Mouse (Mus musculus) lung, postnatal 36 days (tissue): ENCODE results near the gene Leng1.

Experiments
- DNase-seq: peaks from one replicate; pipeline ENCODE4 v3.0.0; 2022; ENCODE audit warnings: mixed read lengths

The Leng1 gene

DNA sequence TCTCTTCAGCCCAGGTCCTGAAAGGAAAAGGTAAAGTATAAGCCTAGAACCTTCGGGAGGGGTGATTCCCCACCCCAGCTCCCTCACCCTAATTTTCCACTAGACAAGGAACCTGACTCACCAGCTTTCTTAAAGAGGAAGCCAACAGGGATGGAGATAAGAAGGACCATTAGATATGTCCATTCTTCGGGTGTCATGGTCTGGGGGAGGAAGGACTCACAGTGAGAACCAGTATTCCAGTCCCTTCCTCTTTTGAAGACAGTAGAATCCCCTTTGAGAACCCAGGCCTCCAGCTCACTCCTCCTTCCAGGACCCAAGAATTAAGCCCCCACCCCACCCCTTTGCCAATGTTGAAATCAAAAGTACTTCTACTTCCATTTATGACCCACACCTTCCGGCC is 26.3 kb upstream of the Leng1 start:
- DNase-seq = no peak

DNA sequence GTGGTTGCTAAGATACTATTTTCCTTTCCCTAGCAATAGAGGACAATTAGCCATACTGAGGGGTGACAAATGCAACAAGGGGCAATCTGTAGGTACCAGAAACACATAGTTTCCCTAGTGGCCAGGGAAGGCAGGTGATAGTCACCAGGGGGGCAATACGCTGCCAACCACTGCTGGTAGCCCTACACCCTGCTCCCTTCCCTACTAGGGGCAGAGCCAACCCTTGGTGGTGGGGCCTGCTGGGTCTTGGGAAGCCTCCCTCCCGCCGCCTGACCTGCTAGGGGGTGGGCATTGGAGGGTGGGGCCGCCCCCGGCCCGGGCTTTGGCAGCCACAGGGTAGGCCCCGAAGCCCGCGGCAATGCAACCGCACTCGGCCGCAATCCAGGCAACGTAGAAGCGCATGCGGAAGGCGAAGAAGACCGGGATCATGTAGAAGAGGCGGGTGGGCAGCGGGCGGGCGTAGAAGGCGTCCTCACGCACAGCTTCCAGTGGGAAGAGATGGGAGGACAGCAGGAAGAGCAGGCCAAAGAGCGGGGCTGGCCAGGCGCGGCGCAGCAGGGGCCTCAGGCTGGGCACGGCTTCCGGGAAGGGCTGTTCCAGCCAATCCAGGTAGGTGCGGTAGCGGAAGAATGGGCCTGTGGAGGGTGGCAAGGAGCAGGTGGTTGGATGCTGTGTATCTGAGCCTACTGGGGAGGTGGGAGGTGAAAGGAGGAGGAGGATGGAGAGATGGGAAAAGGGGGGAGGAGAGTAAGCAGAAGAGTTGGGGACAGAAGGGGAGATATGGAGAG is 20.0 kb upstream of the Leng1 start:
- DNase-seq = no peak

DNA sequence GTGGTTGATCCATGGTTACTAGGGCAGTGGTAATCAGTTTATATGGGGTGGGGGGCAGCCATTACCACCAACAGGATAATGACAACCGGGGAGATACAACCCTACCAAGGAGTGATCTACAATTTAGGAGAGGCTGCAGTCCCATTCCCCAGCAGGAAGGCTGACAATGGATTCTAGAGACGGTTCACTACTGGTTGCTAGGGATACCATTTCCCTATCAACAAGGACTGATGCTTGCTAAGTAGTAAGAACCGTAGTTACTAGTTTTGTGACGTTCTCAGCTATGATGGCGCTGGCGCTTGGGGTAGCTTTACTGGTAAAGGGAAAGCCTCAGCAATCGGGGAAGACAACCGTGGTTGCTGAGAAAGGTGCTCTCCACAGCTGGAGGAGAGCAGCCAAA is 19.1 kb upstream of the Leng1 start:
- no peak for DNase-seq

DNA sequence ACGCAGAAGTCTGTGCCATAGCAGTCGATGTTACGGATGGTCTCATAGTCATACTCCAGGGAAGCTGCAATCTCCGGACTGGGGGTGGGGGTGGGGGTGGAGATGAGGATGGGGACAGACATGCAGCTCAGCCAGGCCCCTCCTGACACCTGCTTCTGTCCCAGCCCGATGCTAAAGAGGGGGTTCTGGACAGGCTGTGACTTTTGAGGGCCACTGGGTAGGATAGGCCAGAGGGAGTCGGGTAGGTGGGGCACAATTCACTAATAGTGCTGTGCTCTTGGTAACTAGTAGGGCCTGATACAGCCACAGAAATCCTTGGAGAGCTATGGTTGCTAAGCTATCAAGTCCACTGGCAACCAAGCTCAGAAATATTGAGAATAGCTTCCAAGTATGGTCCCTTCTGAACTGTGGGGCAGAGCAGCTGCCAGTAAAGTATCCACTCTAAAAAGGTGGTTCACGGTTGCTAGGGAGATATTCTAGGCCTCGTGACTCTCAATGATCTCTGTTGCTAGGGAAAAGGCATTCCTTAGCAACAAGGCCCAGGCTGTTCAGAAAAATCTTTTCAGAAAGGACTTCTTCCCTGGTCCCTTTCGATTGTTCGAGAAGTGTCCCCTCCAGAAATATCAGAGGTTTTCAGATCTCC is 18.4 kb upstream of the Leng1 start:
- no peak for DNase-seq

DNA sequence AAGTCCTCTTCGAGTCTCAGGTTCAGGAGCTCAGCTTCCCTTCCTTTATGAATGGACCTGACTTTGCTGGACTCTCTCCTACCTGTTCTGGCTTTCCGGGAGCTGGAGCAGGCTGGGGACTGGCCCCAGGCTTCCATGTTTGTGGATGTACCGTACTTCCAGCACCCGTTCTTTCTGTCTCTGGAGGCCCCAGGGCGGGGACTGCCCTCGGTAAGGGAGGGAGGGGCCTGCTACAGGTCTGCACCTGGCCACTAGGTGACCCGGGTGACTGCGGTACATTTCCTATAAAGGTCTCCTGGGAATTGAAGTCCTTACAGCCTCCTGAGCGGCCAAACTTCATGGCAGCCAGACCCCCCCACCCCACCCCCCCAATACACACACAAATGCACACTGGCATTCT is 11.7 kb upstream of the Leng1 start, which contains the start of gene Tmc4:
TSS of gene Tmc4 (minus strand) at position 212 of the 400 bp plus-strand sequence.
- peak; percentile 80 for DNase-seq

DNA sequence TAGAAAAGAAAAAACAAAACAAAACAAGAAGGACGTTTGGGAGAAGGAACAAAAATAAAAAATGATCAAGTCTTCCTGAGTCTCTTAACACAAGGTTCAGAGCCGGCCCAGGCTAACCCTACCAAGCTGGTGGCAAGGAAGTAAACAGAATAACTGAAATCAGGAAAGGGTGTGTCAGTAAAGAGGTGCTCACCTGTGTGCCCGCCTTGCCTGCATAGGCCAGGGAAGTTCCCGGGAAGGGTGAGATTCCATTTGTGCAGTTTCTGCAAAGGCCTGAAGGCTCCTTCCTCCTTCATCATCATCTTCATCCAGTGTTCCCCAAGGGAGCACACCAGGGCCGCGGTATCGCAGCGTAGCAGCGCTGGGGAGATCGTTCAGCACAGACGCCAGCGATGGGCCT is 10.7 kb upstream of the Leng1 start:
- no peak for DNase-seq

DNA sequence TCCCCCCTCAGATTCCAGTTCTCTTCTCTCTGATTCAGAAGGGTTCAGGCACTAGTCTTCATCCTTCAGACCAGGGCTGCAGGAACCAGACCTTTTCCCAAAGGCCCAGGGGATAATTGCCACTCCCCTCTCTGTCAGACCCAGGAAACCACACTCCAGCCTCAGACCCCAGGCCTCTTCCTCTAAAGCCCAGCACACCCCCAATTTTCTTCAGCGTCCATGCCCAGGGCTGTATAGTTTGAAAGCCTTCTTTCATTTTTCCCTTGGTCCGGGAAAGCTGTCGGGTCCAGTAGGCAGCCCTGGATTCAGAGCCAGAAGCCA is 9.5 kb upstream of the Leng1 start:
- no peak for DNase-seq

DNA sequence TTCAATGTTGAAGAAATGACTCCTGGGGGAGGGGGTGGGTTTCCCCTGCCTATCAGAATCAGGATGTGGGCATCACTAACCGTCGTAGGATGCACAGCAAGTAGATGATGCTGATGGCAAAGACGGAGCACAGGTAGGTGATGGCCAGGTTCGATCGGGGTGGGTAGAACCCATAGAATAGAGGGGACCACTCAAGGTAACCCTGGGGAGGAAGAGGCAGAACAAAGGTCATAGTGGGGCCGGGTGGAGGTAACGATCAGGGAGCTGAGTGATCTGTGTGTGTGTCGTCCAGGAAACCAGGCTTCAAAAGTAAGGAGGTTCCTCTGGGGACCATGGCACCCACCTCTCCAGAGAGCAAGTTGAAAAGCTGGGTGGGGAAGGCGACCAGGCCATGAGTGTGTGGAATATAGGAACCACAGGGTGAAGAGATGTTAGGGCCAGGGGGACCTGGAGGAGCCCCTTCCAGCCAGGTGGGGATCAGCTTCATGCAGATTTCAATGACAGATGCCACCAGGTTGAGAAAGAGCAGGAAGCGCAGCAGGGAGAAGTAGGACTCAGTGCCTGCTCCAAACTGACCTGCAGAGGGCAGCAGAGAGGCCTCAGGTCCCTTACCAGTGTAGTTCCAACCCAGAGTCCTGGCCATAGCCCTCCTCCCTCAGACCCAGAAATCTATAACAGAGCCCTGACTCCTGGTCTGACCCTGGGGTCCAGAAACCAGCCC is 9.0 kb upstream of the Leng1 start:
- DNase-seq = peak; percentile 93

DNA sequence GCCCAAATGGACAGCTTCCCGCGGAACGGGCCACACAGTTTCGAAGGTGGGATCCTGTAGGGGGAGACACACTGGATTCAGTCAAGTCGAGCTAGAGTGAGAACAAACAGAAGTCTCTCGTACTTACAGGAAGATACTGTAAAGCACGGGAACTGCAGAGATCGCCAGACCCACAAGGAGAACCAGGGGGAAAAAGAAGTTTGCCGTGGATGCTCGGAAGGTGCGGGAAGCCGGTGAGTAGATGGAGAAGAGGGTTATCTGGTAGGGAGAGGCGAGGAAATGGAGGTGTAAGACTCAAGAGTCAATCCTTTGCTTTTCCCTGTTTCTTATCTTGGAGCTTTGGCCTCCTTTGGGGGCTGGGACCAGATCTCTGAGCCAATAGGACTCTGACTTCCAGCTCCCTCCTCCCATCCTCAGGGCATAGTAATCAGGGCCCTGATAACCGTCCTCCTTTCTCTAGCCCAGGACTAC is 1.3 kb upstream of the Leng1 start:
- DNase-seq = peak; percentile 28

DNA sequence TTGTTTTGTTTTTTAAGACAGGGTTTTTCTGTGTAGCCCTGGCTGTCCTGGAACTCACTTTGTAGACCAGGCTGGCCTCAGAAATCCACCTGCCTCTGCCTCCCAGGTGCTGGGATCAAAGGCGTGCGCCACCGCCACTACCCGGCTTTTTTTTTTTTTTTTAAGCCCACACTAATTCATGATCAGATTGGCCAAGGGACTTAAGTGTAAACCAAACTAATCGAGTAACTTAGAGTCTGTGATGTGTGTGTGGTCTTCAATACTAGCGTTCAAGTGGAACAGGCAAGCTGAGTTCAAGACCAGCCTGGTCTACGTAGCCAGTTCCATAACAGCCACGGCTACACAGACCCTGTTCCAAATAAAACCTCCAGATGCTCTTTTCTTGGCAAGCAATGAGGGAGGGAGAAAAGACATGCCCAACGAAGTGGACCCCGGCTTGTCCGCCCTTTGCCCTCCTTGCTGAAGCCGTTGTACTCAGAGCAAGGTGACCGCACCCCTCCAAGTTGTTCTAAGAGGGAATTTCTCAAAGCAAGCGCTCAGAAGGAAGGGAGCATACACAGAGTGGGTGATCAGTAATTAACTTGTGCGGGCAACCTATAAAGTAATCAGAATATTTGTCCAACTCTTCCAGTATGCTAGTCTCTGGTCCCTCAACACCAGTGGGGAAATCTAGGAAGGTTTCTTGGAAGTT is 971 bp downstream of the Leng1 start:
- peak; percentile 17 for DNase-seq

DNA sequence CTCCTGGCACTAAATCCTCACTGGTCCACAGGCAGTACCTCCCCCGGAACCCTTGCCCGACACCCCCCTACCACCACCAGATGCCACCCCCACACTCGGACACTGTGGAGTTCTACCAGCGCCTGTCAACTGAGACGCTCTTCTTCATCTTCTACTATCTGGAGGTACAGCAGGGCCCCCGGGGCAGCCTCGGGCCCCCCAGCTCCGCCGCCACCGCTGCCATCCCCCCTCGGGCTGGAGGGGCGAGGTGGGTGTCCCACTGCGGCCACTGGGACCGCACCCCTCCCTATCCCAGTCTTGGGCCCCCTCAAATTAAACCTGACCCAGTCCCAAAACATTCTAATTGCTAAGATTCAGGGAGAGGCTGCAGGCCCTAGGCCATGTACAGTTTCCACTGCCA is 7.1 kb downstream of the Leng1 start:
- DNase-seq = no peak

DNA sequence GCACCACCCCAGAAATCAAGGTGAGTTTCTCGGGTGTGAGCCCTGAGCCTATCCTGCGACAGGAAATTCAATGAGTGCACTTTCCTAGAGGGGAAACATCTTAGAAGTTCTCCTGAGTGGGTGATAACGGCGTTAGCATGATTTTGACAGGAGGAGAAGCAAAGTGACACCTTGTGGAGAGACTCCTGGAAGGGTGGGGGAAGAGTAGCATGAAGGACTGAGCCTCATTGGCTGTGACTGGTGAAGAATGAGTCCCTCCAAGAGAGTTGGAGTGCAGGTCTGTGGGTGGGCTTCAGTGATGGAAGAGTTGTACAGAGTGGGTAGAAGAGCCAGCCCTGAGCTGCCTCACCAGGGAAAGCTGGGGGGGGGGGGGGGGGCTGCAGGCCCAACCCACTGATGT is 8.7 kb downstream of the Leng1 start:
- no peak for DNase-seq

DNA sequence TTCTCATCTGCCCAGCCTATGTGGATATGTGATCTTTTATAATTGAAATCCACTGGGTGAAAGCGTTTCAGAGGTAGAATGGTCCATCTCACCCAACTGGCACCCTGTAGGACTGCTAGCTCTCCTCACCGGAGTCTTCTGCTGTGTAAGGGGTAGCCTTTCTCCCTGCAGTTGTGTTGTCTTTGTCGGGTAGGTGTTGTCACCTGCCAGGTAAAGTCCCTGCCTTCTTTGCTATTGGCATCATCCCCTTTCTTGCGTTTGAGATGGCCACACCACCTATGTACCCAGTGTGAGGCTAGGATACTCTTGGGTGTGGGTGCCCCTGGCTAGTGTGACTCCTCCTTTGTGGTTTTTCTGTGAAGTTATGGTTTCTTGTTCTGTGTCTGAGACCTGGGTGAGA is 19.0 kb downstream of the Leng1 start:
- no peak for DNase-seq

DNA sequence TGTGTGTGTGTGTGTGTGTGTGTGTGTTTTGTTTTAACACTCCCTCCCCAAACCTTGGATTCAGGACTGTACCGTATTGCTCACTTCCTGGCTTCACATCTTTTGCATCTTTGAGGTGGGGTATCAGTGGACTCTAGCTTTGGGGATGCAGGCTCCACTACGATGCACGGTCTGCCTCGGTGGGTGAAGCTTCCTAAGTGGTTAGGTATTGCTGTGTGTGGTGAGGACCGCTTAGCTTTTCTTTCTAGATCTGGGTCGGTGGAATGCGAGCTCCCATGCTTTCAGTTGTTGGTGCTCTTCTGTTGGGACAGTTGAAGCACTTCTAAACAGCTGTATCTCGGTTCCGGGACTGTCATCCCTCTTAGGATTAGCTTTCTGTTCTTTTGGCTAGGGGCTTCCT is 19.5 kb downstream of the Leng1 start:
- no peak for DNase-seq

DNA sequence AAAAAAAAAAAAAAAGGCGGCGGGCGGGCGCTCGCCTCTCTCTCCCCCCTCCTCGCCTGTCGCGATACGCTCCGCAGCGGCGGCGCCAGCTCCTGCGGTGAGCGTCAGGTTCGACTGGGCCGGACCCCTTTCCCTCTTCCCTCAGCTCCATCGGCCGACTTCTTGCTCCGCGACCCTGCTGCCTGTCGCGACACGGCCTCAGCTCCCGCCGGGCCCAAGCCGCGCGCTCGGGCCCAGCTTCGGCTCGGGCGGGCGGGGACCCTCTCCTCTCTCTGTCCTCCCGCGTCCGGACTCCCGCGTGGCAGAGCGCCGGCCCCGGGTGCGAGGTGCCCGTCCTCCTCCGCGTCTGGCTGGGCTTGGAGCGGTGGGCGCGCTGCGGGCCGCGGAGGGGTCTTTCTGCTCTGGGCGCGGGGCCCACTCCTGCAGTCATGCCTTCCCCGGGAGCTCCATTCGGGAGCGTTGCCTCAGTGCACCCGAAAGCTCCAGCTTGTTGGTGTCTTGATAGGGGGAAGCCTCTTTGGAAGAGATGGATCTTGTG is 20.1 kb downstream of the Leng1 start:
- no peak for DNase-seq

DNA sequence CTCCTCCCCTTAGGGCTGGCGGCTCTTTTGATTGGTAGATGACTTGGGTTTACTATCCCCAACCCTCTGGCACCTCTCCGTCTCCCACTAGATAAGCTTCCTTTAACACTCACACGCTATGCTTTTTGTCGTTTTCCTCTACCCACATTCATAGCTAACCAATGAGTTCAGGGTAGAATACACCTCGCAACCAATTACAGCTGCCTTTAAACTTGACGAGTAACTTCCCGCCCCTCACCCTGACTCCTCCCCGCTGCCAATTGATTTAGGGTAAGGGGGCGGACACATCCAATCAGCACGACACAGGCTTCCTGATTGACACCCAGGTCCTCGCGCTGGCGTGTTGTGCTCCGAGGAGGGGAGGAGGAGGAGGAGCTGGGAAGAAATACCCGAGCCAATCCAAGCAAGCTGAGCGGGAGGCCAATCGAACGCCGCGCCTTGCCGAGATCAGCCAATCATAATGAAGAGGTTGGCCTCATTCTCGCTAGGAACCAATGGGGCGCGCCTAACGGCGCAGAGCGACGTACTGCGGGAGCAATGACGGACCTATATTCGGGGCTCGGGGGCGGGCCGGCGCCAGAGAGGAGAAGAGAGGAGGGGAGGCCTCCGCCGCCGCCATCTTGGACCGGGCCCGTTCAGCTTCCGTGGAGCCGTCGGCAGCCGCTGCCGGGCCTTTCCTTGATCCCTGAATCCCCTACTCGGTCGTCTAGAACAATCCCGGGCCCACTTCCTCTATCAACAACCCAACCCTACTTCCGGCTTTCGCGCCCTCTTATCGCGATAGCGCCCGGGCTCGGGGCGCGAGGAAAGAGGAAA is 20.8 kb downstream of the Leng1 start, which contains the start of gene Cnot3:
TSS of gene Cnot3 (plus strand) at position 597 of the 816 bp plus-strand sequence.
- peak; percentile 99 for DNase-seq

DNA sequence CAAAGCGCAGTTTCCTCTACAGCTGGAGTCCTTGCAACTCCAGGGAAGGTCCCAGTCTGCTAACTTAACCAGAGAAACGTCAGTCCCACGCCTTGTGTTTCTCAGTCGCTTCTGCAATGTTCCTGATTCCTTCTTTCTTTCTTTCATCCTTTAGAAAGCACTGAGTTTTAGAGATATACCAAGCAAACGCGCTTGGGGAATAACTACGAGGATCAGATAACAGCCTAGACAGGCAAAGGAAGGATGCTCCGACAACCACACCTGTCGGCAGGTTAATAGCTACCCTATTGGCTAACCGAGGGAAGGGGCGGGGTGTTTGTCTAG is 21.3 kb downstream of the Leng1 start:
- no peak for DNase-seq

DNA sequence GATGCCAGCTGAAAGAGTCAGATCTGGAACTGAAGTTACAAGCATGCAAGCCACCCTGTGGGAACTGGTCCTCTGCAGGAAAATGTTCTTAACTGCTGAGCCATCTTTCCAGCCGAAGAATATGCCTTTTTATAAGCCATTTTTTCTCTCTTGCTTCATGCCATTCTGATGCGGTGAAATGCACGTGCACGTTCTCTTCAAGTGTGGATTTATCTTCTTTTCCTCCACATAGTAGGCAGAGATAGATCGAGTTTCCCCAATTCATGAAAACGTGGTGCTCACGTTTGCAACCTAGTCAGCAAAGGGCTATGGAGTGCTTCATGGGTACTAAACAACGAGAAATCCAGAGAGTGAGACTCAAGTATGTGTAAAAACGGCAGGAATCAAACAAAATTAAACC is 21.8 kb downstream of the Leng1 start:
- DNase-seq = no peak

DNA sequence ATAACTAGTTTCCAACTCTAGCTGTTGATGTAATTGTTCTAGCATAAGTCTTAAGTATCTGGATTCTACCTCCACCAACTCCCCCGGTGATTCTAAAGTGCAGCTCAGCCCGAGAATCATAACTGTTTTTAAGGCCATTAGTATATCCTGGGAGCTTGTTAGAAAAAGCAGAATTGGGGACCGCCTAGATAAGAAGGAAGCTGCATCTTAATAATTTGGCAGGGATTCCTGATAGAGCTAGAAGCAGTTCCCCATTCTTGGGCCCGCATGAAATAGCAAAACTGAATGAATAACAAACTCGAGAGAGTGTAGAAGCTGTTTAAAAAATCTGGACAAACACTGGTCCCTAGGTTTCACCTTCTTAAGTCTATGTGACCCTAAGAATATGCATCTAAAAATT is 22.2 kb downstream of the Leng1 start:
- DNase-seq = no peak

DNA sequence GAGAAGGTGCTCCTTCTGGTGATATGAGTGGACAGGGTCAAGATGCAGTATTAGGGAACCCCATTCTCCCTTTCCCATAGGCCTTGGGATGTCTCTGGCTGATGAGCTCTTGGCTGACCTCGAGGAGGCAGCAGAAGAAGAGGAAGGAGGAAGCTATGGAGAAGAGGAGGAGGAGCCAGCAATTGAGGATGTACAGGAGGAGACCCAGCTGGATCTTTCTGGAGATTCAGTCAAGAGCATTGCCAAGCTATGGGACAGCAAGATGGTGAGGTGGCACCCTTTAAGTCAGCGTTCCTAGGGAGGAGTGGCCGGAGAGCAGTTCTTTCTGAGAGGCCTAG is 35.2 kb downstream of the Leng1 start:
- no peak for DNase-seq

DNA sequence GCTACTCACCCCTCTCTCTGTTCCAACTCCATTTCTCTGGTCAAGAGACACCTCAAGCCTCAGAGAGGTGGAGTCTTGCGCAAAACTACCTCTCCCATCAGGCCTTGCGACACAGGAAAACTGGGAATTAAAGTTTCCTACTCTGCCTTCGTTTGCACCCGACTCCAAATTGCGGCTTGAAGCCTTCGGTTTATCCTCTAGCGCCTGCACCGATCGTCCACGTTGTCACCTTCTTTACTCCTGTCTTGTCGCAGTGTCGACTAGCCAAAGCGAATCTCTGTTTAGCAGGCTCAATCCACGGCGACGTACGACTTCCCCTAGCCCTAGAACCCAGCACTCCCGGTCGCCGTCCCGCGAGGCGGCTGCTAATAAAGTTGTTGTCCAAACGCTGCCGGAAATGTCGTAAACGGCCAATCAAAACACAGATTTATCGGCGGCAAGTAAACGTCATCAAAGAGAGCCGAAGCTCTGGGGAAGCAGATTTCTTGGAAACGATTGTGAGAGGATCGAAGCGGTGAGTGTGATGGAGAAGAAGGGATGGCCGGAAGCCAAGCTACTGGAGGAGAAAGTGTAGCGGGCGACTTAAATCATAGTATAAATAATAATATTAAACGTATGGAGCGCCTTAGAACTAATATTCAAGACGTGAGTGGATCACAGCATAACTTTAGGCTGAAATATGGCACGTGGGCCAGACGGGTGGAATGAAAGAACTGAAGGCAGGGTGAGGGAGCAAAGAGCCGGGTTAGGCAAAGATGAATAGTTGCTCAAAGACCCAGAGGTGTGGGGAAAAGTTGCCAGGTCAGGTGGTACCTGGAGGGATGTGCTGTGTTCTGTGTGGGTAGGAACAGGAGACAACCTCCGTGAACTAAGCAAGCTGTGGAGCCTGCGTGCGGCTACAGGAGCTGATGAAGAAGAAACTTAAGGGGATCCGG is 35.8 kb downstream of the Leng1 start, which contains the start of the genes Tfpt and Prpf31:
TSS of gene Tfpt (minus strand) at position 387 of the 935 bp plus-strand sequence.
TSS of gene Prpf31 (plus strand) at position 443 of the 935 bp plus-strand sequence.
- peak; percentile 97 for DNase-seq
